Mouse (Mus musculus) liver, embryonic 14.5 days (tissue): ENCODE data around the gene Gm9837. TPM values are rescaled to one million over a fixed set of nuclear protein-coding genes. Genes with fewer than 3 reads are reported as not detected.
A peak's percentile ranks its signal among the peaks of the same experiment; 100 is the strongest.

ENCODE experiments used
- ATAC-seq: fragments of 200-750 bp; cut with Nextera tagmentation; 2 replicates; pipeline ENCODE4 v1.8.0; 2017; ENCODE audit warnings: moderate number of reproducible peaks, mild to moderate bottlenecking, moderate library complexity; ENCODE audit not compliant: insufficient read depth
- DNase-seq, 3 experiments: peaks; one replicate each; pipeline ENCODE4 v3.0.0-alpha.2; 2012 to 2013; ENCODE audit warnings: low read depth in 3 of 3, low spot score in 3 of 3
- H3K27ac ChIP-seq: fragments of 300-500 bp; sonication (generic); 2 replicates; pipeline ENCODE4 v1.5.1; 2014; ENCODE audit warnings: moderate library complexity, mild to moderate bottlenecking, control low read depth, inconsistent platforms
- H3K27me3 ChIP-seq: fragments of 300-500 bp; sonication (generic); 2 replicates; pipeline ENCODE4 v1.6.1; 2014; ENCODE audit warnings: mild to moderate bottlenecking, low read length, moderate library complexity; ENCODE audit not compliant: control insufficient read depth, insufficient read depth
- H3K36me3 ChIP-seq: fragments of 300-500 bp; sonication (generic); replicated peaks from 2 replicates; pipeline ENCODE4 v1.6.1; 2014; ENCODE audit warnings: low read depth; ENCODE audit not compliant: control insufficient read depth, insufficient read depth
- H3K4me1 ChIP-seq, 2 experiments: fragments of 200-500 bp in 1 of 2; fragments of 300-500 bp in 1 of 2; sonication (generic) in 1 of 2; replicated peaks; 2 replicates each; pipeline ENCODE4 v1.6.1; 2012 to 2014; ENCODE audit warnings: antibody characterized with exemption in 1 of 2, inconsistent platforms in 1 of 2, low read length in 1 of 2; ENCODE audit not compliant: control insufficient read depth in 2 of 2, insufficient read depth in 2 of 2
- H3K4me2 ChIP-seq: fragments of 300-500 bp; sonication (generic); 2 replicates; pipeline ENCODE4 v1.6.1; 2014; ENCODE audit warnings: low read depth, mild to moderate bottlenecking, control low read depth, moderate library complexity
- H3K4me3 ChIP-seq, 2 experiments: fragments of 200-500 bp in 1 of 2; fragments of 300-500 bp in 1 of 2; sonication (generic) in 1 of 2; 2 replicates each; pipeline ENCODE4 v1.5.1; 2012 to 2014; ENCODE audit warnings: low read depth in 2 of 2, low read length in 2 of 2, mild to moderate bottlenecking in 2 of 2, control low read depth in 1 of 2, inconsistent platforms in 1 of 2, moderate library complexity in 1 of 2; ENCODE audit not compliant: insufficient read depth in 1 of 2
- H3K9ac ChIP-seq: fragments of 300-500 bp; sonication (generic); replicated peaks from 2 replicates; pipeline ENCODE4 v1.6.1; 2014; ENCODE audit warnings: mild to moderate bottlenecking, control low read depth, moderate library complexity
- H3K9me3 ChIP-seq: fragments of 300-500 bp; sonication (generic); 2 replicates; pipeline ENCODE4 v1.6.1; 2016; ENCODE audit warnings: low read length, mixed read lengths; ENCODE audit not compliant: control insufficient read depth
- CTCF ChIP-seq: IDR thresholded peaks from 2 replicates; pipeline ENCODE4 v1.5.1; 2016; ENCODE audit warnings: antibody characterized with exemption, low read depth, control low read depth
- EP300 ChIP-seq: IDR thresholded peaks from 2 replicates; pipeline ENCODE4 v1.6.1; 2016; ENCODE audit warnings: antibody characterized with exemption, low read depth
- WGBS: fragments of 180-500 bp; shearing (Covaris S2); extraction: QIAGEN DNeasy Blood & Tissue Kit; methylation state at CpG from one replicate; pipeline ENCODE4 v1.1.7; 2014; ENCODE audit not compliant: insufficient replicate concordance; 5-methylcytosine and 5-hydroxymethylcytosine counted together
- polyA plus RNA-seq, 2 experiments: library from polyadenylated mRNA; depleted of rRNA in 1 of 2; stranded (reverse) in 1 of 2; unstranded in 1 of 2; fragments of >200 nt; fragmentation: Nextera tagmentation in 1 of 2; extraction: Ambion mirVana in 1 of 2; gene quantifications; 2 replicates each; pipeline versions ENCODE4 v1.2.1 to v1.2.3; 2012 to 2014

The Gm9837 gene
- polyA plus RNA-seq (2012; rRNA removed) (not detected in 2 replicates), polyA plus RNA-seq (2014; fragmentation: Nextera tagmentation; extraction: Ambion mirVana) (not detected in 2 replicates)

DNA sequence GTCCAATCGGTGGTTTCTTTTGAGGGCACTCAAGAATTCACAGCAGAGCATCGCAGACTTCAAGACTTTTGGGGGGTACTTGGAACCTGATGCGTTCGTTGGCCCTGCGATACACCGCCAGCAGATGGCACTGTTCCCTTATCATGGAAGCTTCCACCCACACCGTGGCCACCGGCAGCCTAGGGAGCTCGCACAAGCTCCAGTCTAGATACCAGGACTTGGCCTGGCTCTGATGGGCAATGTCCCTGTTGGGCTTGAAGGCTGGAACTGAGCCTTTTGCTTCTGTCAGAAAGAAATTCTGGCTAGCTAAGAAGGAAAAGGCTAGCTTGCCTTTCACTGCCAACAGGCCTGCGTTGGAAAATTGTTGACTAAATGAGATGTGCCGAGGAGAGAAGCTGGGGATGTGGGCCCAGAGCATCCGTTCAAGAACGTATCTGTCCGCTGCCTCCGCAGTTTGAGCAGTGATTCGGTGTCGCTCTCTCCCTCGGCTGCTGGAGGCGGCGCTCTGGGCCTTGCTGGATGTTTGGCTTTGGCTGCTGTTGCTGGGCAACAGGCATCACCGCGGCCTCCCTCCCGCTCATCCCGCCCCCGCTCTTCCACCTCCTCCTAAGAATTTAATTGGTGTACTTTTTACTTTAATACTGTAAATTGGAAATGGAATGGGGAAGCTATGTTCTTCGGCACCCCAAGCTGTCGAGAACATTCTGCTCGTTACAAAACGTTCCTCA is at the start of gene Gm9837:
Gene Gm9837, minus strand, starts transcription at position 512 of the 728 bp plus-strand sequence.
- 8% methylated on average over 29 of the region's 29 CpGs for WGBS
- ATAC-seq = peak; percentile 69
- H3K4me3 ChIP-seq = no peak within 1 kb of the TSS
- no peak within 1 kb of the TSS for H3K27ac ChIP-seq
- H3K9me3 ChIP-seq = no peaks in the 10 kb centered on the region
- TF ChIP-seq EP300 (no peak), CTCF (peak; percentile 98)
- peak; percentile 68 to 72 (median 70) for DNase-seq
- H3K27me3 ChIP-seq = peaks cover 49% of the 10 kb centered on the region
- peak within 1 kb of the TSS; percentile 24; the same call in 1 of the 2 replicates for H3K4me2 ChIP-seq
- no peaks in the 10 kb centered on the region for H3K36me3 ChIP-seq
- no peak within 1 kb of the TSS for H3K9ac ChIP-seq
- peaks cover 0 to 2% of the 10 kb centered on the region in 2 experiments; a peak in 1 of 4 replicates for H3K4me1 ChIP-seq

- peak within 1 kb of the TSS; percentile 98 for H3K9ac ChIP-seq
- ATAC-seq (peak; percentile 75), DNase-seq (peak in 2 of 3 experiments; percentile 47 to 60)
- H3K4me1 ChIP-seq = peaks cover 47 to 54% of the 10 kb centered on the region in 2 experiments
- TF ChIP-seq CTCF = no peak
- no peak for TF ChIP-seq EP300
- H3K4me3 ChIP-seq = peak within 1 kb of the TSS; percentile 80 to 96
- no peaks in the 10 kb centered on the region for H3K9me3 ChIP-seq
- WGBS = 3% methylated on average over 79 of the region's 79 CpGs
- no peaks in the 10 kb centered on the region; the same call in 1 of the 2 replicates for H3K36me3 ChIP-seq
- no peaks in the 10 kb centered on the region for H3K27me3 ChIP-seq
- H3K4me2 ChIP-seq = peak within 1 kb of the TSS; percentile 98
- H3K27ac ChIP-seq = peak within 1 kb of the TSS; percentile 95
Measured at GRCm38 (mm10) chr11:53519207-53520121, 49.2 kb upstream of the Gm9837 start, which contains the start of gene Sept8. Gene Sept8, plus strand, starts transcription at chr11:53519257.

DNA sequence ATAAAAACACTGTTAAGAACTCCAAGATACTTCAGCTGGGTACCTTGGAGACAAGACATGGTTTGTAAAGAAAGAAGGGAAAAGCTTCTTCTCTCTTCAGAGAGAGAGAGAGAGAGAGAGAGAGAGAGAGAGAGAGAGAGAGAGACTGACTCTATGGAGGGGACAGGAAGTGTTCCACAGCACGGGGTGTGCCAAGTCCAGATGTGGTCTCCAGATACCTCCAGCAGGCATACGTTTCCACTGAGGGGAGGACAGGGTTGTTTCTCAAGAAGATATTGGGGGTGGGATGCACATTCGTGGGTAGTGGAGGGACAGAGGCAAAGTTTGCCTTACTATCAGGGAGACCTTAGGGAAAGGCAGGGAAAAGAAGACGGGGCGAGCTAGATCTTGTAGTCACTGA is 48.5 kb upstream of the Gm9837 start:
- peak; percentile 36; the same call in 1 of the 2 replicates for ATAC-seq
- TF ChIP-seq EP300 (peak; percentile 40; the same call in 1 of the 2 replicates), CTCF (no peak)
- Histone ChIP-seq H3K9ac (peak overlapping the region; percentile 98), H3K36me3 (no peaks in the 10 kb centered on the region; the same call in 1 of the 2 replicates), H3K27me3 (no peaks in the 10 kb centered on the region), H3K9me3 (no peaks in the 10 kb centered on the region), H3K4me2 (peak overlapping the region; percentile 98), H3K27ac (peak overlapping the region; percentile 95), H3K4me1 (peaks cover 47 to 54% of the 10 kb centered on the region in 2 experiments), H3K4me3 (peak overlapping the region; percentile 80 to 96)
- 16% methylated on average over 5 of the region's 5 CpGs for WGBS
- DNase-seq = peak in 2 of 3 experiments; percentile 51 to 55

DNA sequence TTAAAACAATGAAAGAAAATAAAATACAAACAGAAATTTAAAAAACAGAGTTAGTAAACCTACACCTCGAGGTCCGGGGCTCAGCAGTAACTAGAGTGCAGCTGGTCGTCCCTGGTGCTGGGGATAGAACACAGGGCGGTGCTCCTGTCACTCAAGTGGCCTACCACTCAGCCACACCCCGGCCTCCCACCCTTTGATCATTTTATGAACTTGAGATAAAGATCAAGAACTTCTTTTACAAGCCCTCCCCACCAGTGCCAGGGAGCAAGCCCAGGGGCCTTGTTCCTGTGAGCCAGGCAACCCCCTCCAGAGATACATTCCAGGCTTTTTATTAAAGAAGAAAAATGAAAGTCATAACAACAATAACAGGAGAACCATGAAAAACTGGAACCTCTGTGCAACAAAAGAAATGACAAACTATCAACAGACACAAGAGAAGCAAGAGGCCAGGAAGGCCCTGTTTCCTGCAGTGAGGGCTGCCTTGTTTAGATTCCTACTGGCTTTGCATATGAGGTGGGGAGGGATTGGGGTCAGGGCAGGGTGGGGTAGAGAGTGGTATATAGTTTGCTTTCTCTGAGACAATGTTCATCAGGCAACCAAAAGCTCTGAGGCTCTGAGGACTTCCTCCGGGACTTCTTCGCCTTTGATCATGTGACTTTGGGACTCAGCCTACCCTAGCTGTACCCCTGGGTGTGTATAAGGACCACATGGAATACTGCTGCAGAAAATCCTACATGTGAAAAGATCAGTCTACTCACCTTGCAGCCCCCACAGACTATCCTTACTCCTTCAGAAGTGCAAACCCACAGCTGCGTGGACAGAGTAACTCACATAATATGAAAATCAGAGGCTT is 46.7 kb upstream of the Gm9837 start:
- ATAC-seq = no peak
- TF ChIP-seq CTCF = no peak
- TF ChIP-seq EP300 = no peak
- peak overlapping the region; percentile 51 for H3K4me2 ChIP-seq
- peaks cover 32 to 41% of the 10 kb centered on the region in 2 experiments for H3K4me1 ChIP-seq
- peak overlapping the region; percentile 37 for H3K27ac ChIP-seq
- WGBS = 22% methylated on average over 8 of the region's 8 CpGs
- H3K36me3 ChIP-seq = no peaks in the 10 kb centered on the region
- DNase-seq = peak in 2 of 3 experiments; percentile 31 to 46
- peak overlapping the region; percentile 29 for H3K9ac ChIP-seq
- H3K4me3 ChIP-seq = no peak overlapping the region
- H3K9me3 ChIP-seq = no peaks in the 10 kb centered on the region
- H3K27me3 ChIP-seq = no peaks in the 10 kb centered on the region
